Mouse (Mus musculus): ENCODE data around the gene Vps13c.

GRCm38 (mm10) chr9:67875337-67875736 is 35.1 kb downstream of the Vps13c start:
- TF ChIP-seq CTCF (conservative IDR thresholded peaks at IDR 0.05 in 1 of 2, IDR thresholded peaks at IDR 0.05 in 1 of 2; ENCODE audit: low read depth in 2 of 2, low read length in 2 of 2) = peak; percentile 46 to 66; a peak in 3 of 4 replicates
- TF ChIP-seq E2F4 (IDR thresholded peaks at IDR 0.05; ENCODE audit: insufficient replicate concordance, low read depth, low read length) = no peak
- TF ChIP-seq ZC3H11A (IDR thresholded peaks at IDR 0.05; ENCODE audit: low read depth, low read length) = no peak
- no peak for TF ChIP-seq POLR2A (IDR thresholded peaks at IDR 0.05; ENCODE audit: low read depth, low read length)
